ENCODE assay signal across 13 mouse cellular contexts in genomic region chr12:29699386-29699785, GRCm38 (mm10).
DNase-seq lines count a peak whose midpoint lies in the region; ATAC-seq lines count a peak whose summit lies in the region.
"Had no signal": no experiment of that assay in that cellular context is flagged by ENCODE, and none has a peak within 500 bp of the region (broad histone marks: within the 10 kb centered on the region; RNA-seq: fewer than 3 reads in every experiment).

No protein-coding gene starts in this region.

- WGBS in embryonic facial prominence, embryonic 14.5 days, result 76% methylated on average over 10 of the region's 10 CpGs
- 75% methylated on average over 10 of the region's 10 CpGs for WGBS in embryonic facial prominence, embryonic 10.5 days
- WGBS in forebrain, embryonic 14.5 days, result 3% methylated on average over 10 of the region's 10 CpGs
- 23% methylated on average over 10 of the region's 10 CpGs for WGBS in hindbrain, embryonic 16.5 days
- WGBS in neural tube, embryonic 12.5 days, result 26% methylated on average over 10 of the region's 10 CpGs

- no peaks in the 10 kb centered on the region for H3K27me3 ChIP-seq in embryonic facial prominence, embryonic 14.5 days (replicated peaks; ENCODE audit: control insufficient read depth, insufficient read depth, low read length)
- H3K27me3 ChIP-seq in embryonic facial prominence, embryonic 10.5 days (replicated peaks; ENCODE audit: low read depth, poor library complexity, severe bottlenecking), result peaks cover 6% of the 10 kb centered on the region; the same call in 1 of the 2 replicates
- H3K27me3 ChIP-seq in forebrain, embryonic 14.5 days (replicated peaks; ENCODE audit: control insufficient read depth, insufficient read depth, low read length), result no peaks in the 10 kb centered on the region
- H3K27me3 ChIP-seq in hindbrain, embryonic 16.5 days (replicated peaks; ENCODE audit: control insufficient read depth, insufficient read depth, low read length), result no peaks in the 10 kb centered on the region
- no peaks in the 10 kb centered on the region for H3K27me3 ChIP-seq in neural tube, embryonic 12.5 days (replicated peaks)
- H3K27me3 ChIP-seq: CH12.LX had no signal

- H3K36me3 ChIP-seq in embryonic facial prominence, embryonic 14.5 days (ENCODE audit: control insufficient read depth, insufficient read depth, low read length), result no peaks in the 10 kb centered on the region
- H3K36me3 ChIP-seq in embryonic facial prominence, embryonic 10.5 days (replicated peaks), result no peaks in the 10 kb centered on the region
- no peaks in the 10 kb centered on the region for H3K36me3 ChIP-seq in forebrain, embryonic 14.5 days (ENCODE audit: control insufficient read depth, insufficient read depth, low read length)
- H3K36me3 ChIP-seq in hindbrain, embryonic 16.5 days (ENCODE audit: control insufficient read depth, insufficient read depth, low read length), result no peaks in the 10 kb centered on the region
- H3K36me3 ChIP-seq in neural tube, embryonic 12.5 days, result no peaks in the 10 kb centered on the region

- DNase-seq in embryonic facial prominence, embryonic 14.5 days (ENCODE audit: low spot score), result no peak
- DNase-seq in embryonic facial prominence, embryonic 10.5 days (ENCODE audit: low spot score), result no peak
- DNase-seq in forebrain, embryonic 14.5 days (ENCODE audit: low spot score), result peak; percentile 51
- DNase-seq in adrenal gland, postnatal 25 days, result no peak
- no peak for DNase-seq in urinary bladder, adult 18-20 months (ENCODE audit: low spot score in 2 of 2)
- DNase-seq in cerebellum, postnatal 36 days, result no peak
- DNase-seq: cerebellum, adult 18-20 months; thymus, adult 18-20 months had no signal

- H3K9ac ChIP-seq in embryonic facial prominence, embryonic 14.5 days (ENCODE audit: low read depth, low read length), result no peak overlapping the region
- peak overlapping the region; percentile 46; the same call in 1 of the 2 replicates for H3K9ac ChIP-seq in forebrain, embryonic 14.5 days (ENCODE audit: low read length)
- H3K9ac ChIP-seq in hindbrain, embryonic 16.5 days (ENCODE audit: low read depth, low read length), result peak overlapping the region; percentile 13; the same call in 1 of the 2 replicates
- no peak overlapping the region for H3K9ac ChIP-seq in neural tube, embryonic 12.5 days

- no peak overlapping the region for H3K4me2 ChIP-seq in embryonic facial prominence, embryonic 14.5 days (ENCODE audit: low read depth, low read length)
- H3K4me2 ChIP-seq in forebrain, embryonic 14.5 days (ENCODE audit: low read length), result peak overlapping the region; percentile 35
- H3K4me2 ChIP-seq in hindbrain, embryonic 16.5 days (ENCODE audit: low read length), result peak overlapping the region; percentile 2; the same call in 1 of the 2 replicates
- peak overlapping the region; percentile 10; the same call in 1 of the 2 replicates for H3K4me2 ChIP-seq in neural tube, embryonic 12.5 days (replicated peaks)
- H3K4me2 ChIP-seq: liver, embryonic 11.5 days had no signal

- 0 out of 2 replicates have a peak, but pooled peaks have one; percentile 6 for ATAC-seq in embryonic facial prominence, embryonic 14.5 days (ENCODE audit: low read depth)
- ATAC-seq in forebrain, embryonic 14.5 days, result 0 out of 2 replicates have a peak, but pooled peaks have one; percentile 21
- no peak for ATAC-seq in hindbrain, embryonic 16.5 days
- no peak for ATAC-seq in neural tube, embryonic 12.5 days (ENCODE audit: low FRiP score, low read depth)
- ATAC-seq: lung, postnatal 0 days had no signal

- no peak overlapping the region for H3K4me3 ChIP-seq in embryonic facial prominence, embryonic 14.5 days (ENCODE audit: low read depth, low read length)
- H3K4me3 ChIP-seq in embryonic facial prominence, embryonic 10.5 days, result no peak overlapping the region
- H3K4me3 ChIP-seq in forebrain, embryonic 14.5 days (ENCODE audit: low read depth, low read length), result no peak overlapping the region
- H3K4me3 ChIP-seq in hindbrain, embryonic 16.5 days (ENCODE audit: low read length), result no peak overlapping the region
- no peak overlapping the region for H3K4me3 ChIP-seq in neural tube, embryonic 12.5 days

- H3K9me3 ChIP-seq in embryonic facial prominence, embryonic 14.5 days (ENCODE audit: control insufficient read depth, low read length), result no peaks in the 10 kb centered on the region
- H3K9me3 ChIP-seq in embryonic facial prominence, embryonic 10.5 days, result no peaks in the 10 kb centered on the region
- H3K9me3 ChIP-seq in forebrain, embryonic 14.5 days (replicated peaks; ENCODE audit: control insufficient read depth, low read length), result no peaks in the 10 kb centered on the region
- no peaks in the 10 kb centered on the region for H3K9me3 ChIP-seq in hindbrain, embryonic 16.5 days (ENCODE audit: control insufficient read depth, low read length)
- H3K9me3 ChIP-seq in neural tube, embryonic 12.5 days, result no peaks in the 10 kb centered on the region

- H3K27ac ChIP-seq in embryonic facial prominence, embryonic 14.5 days (replicated peaks; ENCODE audit: low read depth, low read length), result no peak overlapping the region
- no peak overlapping the region for H3K27ac ChIP-seq in embryonic facial prominence, embryonic 10.5 days (replicated peaks)
- H3K27ac ChIP-seq in forebrain, embryonic 14.5 days (ENCODE audit: low read depth, low read length), result peak overlapping the region; percentile 88
- H3K27ac ChIP-seq in hindbrain, embryonic 16.5 days (ENCODE audit: low read depth, low read length), result peak overlapping the region; percentile 91
- peak overlapping the region; percentile 60 for H3K27ac ChIP-seq in neural tube, embryonic 12.5 days

- H3K4me1 ChIP-seq in embryonic facial prominence, embryonic 14.5 days (ENCODE audit: control insufficient read depth, insufficient read depth, low read length), result peaks cover 28% of the 10 kb centered on the region
- H3K4me1 ChIP-seq in embryonic facial prominence, embryonic 10.5 days, result peaks cover 38% of the 10 kb centered on the region
- H3K4me1 ChIP-seq in forebrain, embryonic 14.5 days (ENCODE audit: control insufficient read depth, insufficient read depth, low read length), result peaks cover 79% of the 10 kb centered on the region
- peaks cover 76% of the 10 kb centered on the region for H3K4me1 ChIP-seq in hindbrain, embryonic 16.5 days (ENCODE audit: control insufficient read depth, insufficient read depth, low read depth, low read length)
- H3K4me1 ChIP-seq in neural tube, embryonic 12.5 days, result peaks cover 65% of the 10 kb centered on the region

Comparison
In these comparisons a context has a peak if more than half of its experiments do, and no peak if none do; other contexts are left out.
1. ATAC-seq: peak in embryonic facial prominence, embryonic 14.5 days (single experiment) and forebrain, embryonic 14.5 days (single experiment); none in hindbrain, embryonic 16.5 days (single experiment) and neural tube, embryonic 12.5 days (single experiment).
2. H3K27ac ChIP-seq: peak in forebrain, embryonic 14.5 days (single experiment), hindbrain, embryonic 16.5 days (single experiment) and neural tube, embryonic 12.5 days (single experiment); none in embryonic facial prominence, embryonic 14.5 days (single experiment) and embryonic facial prominence, embryonic 10.5 days (single experiment).
3. H3K9ac ChIP-seq: peak in forebrain, embryonic 14.5 days (single experiment) and hindbrain, embryonic 16.5 days (single experiment); none in embryonic facial prominence, embryonic 14.5 days (single experiment) and neural tube, embryonic 12.5 days (single experiment).